Mouse (Mus musculus) forebrain, embryonic 14.5 days (tissue): ENCODE results near the gene Fam126b. TPM values are rescaled to one million over a fixed set of nuclear protein-coding genes. Genes with fewer than 3 reads are reported as not detected.
A peak's percentile ranks its signal among the peaks of the same experiment; 100 is the strongest.

Experiments
- ATAC-seq: fragments of 200-750 bp; cut with Nextera tagmentation; 2 replicates; pipeline ENCODE4 v1.8.0; 2017; ENCODE audit warnings: mild to moderate bottlenecking, moderate library complexity
- DNase-seq: peaks from one replicate; pipeline ENCODE4 v3.0.0-alpha.2; 2015; ENCODE audit warnings: low spot score
- H3K27ac ChIP-seq: fragments of 300-500 bp; sonication (generic); 2 replicates; pipeline ENCODE4 v1.5.1; 2014; ENCODE audit warnings: low read depth, mild to moderate bottlenecking, control low read depth, low read length, moderate library complexity
- H3K27me3 ChIP-seq: fragments of 300-500 bp; sonication (generic); replicated peaks from 2 replicates; pipeline ENCODE4 v1.6.1; 2014; ENCODE audit warnings: low read length, control low read depth, mixed read lengths; ENCODE audit not compliant: control insufficient read depth, insufficient read depth
- H3K36me3 ChIP-seq: fragments of 300-500 bp; sonication (generic); 2 replicates; pipeline ENCODE4 v1.6.1; 2014; ENCODE audit warnings: low read length, control low read depth; ENCODE audit not compliant: control insufficient read depth, insufficient read depth
- H3K4me1 ChIP-seq: fragments of 300-500 bp; sonication (generic); 2 replicates; pipeline ENCODE4 v1.6.1; 2014; ENCODE audit warnings: antibody characterized with exemption, low read length, control low read depth; ENCODE audit not compliant: control insufficient read depth, insufficient read depth
- H3K4me2 ChIP-seq: fragments of 300-500 bp; sonication (generic); 2 replicates; pipeline ENCODE4 v1.6.1; 2014; ENCODE audit warnings: mild to moderate bottlenecking, control low read depth, low read length
- H3K4me3 ChIP-seq: fragments of 300-500 bp; sonication (generic); 2 replicates; pipeline ENCODE4 v1.5.1; 2014; ENCODE audit warnings: low read depth, low read length, control low read depth
- H3K9ac ChIP-seq: fragments of 300-500 bp; sonication (generic); 2 replicates; pipeline ENCODE4 v1.6.1; 2014; ENCODE audit warnings: mild to moderate bottlenecking, low read length, control low read depth, moderate library complexity
- H3K9me3 ChIP-seq: fragments of 300-500 bp; sonication (generic); replicated peaks from 2 replicates; pipeline ENCODE4 v1.6.1; 2016; ENCODE audit warnings: low read length, control low read depth, mixed read lengths; ENCODE audit not compliant: control insufficient read depth
- WGBS: fragments of 180-500 bp; shearing (Covaris S2); extraction: QIAGEN DNeasy Blood & Tissue Kit; methylation state at CpG from one replicate; pipeline ENCODE4 v1.1.7; 2014; 5-methylcytosine and 5-hydroxymethylcytosine counted together
- polyA plus RNA-seq: library from polyadenylated mRNA; unstranded; fragments of >200 nt; fragmentation: Nextera tagmentation; extraction: Ambion mirVana; gene quantifications from 2 replicates; pipeline ENCODE4 v1.2.1, GENCODE M21; 2014

Gene Fam126b
- polyA plus RNA-seq, 1 experiment from 2014 or later: 10.5 TPM

GRCm38 (mm10) chr1:58585373-58586170 lies 551 bp downstream of the Fam126b start:
- H3K9me3 ChIP-seq: no peaks in the 10 kb centered on the region
- H3K4me1 ChIP-seq: peaks cover 10% of the 10 kb centered on the region
- no peaks in the 10 kb centered on the region for H3K27me3 ChIP-seq
- H3K4me2 ChIP-seq: peak overlapping the region; percentile 67
- peak overlapping the region; percentile 58 for H3K27ac ChIP-seq
- 7% methylated on average over 35 of the region's 36 CpGs for WGBS
- H3K4me3 ChIP-seq: peak overlapping the region; percentile 51
- no peaks in the 10 kb centered on the region for H3K36me3 ChIP-seq
- ATAC-seq (peak; percentile 78), DNase-seq (peak; percentile 3)
- H3K9ac ChIP-seq: peak overlapping the region; percentile 80

GRCm38 (mm10) chr1:58584271-58584670 lies 1.9 kb downstream of the Fam126b start:
- 81% methylated on average over 1 of the region's 1 CpGs for WGBS
- H3K4me3 ChIP-seq: no peak overlapping the region
- H3K9me3 ChIP-seq: no peaks in the 10 kb centered on the region
- ATAC-seq (no peak), DNase-seq (peak; percentile 29)
- no peak overlapping the region for H3K27ac ChIP-seq
- no peak overlapping the region for H3K4me2 ChIP-seq
- no peaks in the 10 kb centered on the region for H3K36me3 ChIP-seq
- no peak overlapping the region for H3K9ac ChIP-seq
- H3K4me1 ChIP-seq: peaks cover 10% of the 10 kb centered on the region
- H3K27me3 ChIP-seq: no peaks in the 10 kb centered on the region

- DNase-seq: peak; percentile 56
- no peak overlapping the region for H3K9ac ChIP-seq
- H3K36me3 ChIP-seq: no peaks in the 10 kb centered on the region
- no peak overlapping the region for H3K4me3 ChIP-seq
- H3K4me2 ChIP-seq: no peak overlapping the region
- peaks cover 10% of the 10 kb centered on the region for H3K4me1 ChIP-seq
- H3K27ac ChIP-seq: no peak overlapping the region
- no peaks in the 10 kb centered on the region for H3K9me3 ChIP-seq
- no peaks in the 10 kb centered on the region for H3K27me3 ChIP-seq
- 71% methylated on average over 1 of the region's 1 CpGs for WGBS
- ATAC-seq: no peak
Observed at GRCm38 (mm10) chr1:58582611-58583010, 3.5 kb downstream of the Fam126b start.

GRCm38 (mm10) chr1:58579179-58579578 lies 6.9 kb downstream of the Fam126b start:
- no peaks in the 10 kb centered on the region for H3K9me3 ChIP-seq
- peak; percentile 4 for DNase-seq
- 91% methylated on average over 2 of the region's 2 CpGs for WGBS

GRCm38 (mm10) chr1:58570437-58570836 lies 15.7 kb downstream of the Fam126b start:
- H3K36me3 ChIP-seq: no peaks in the 10 kb centered on the region
- no peak overlapping the region for H3K4me3 ChIP-seq
- no peak overlapping the region for H3K4me2 ChIP-seq
- no peak overlapping the region for H3K27ac ChIP-seq
- no peaks in the 10 kb centered on the region for H3K9me3 ChIP-seq
- no peaks in the 10 kb centered on the region for H3K27me3 ChIP-seq
- no peak overlapping the region for H3K9ac ChIP-seq
- no peak for DNase-seq
- no peak for ATAC-seq
- H3K4me1 ChIP-seq: no peaks in the 10 kb centered on the region
- 51% methylated on average over 4 of the region's 4 CpGs for WGBS

More at GRCm38 (mm10) chr1:58579179-58579578, 6.9 kb downstream of the Fam126b start:
- Histone ChIP-seq H3K27me3 (no peaks in the 10 kb centered on the region), H3K9ac (no peak overlapping the region), H3K36me3 (no peaks in the 10 kb centered on the region), H3K27ac (no peak overlapping the region), H3K4me3 (no peak overlapping the region), H3K4me2 (no peak overlapping the region), H3K4me1 (no peaks in the 10 kb centered on the region)
- no peak for ATAC-seq

- no peak overlapping the region for H3K4me3 ChIP-seq
- no peaks in the 10 kb centered on the region for H3K4me1 ChIP-seq
- no peak overlapping the region for H3K27ac ChIP-seq
- peak; percentile 20 for DNase-seq
- no peaks in the 10 kb centered on the region for H3K9me3 ChIP-seq
- no peak overlapping the region for H3K9ac ChIP-seq
- H3K4me2 ChIP-seq: no peak overlapping the region
- no peaks in the 10 kb centered on the region for H3K27me3 ChIP-seq
- ATAC-seq: no peak
- no peaks in the 10 kb centered on the region for H3K36me3 ChIP-seq
Observed at GRCm38 (mm10) chr1:58568456-58569130, 17.5 kb downstream of the Fam126b start.

GRCm38 (mm10) chr1:58566621-58567020 lies 19.5 kb downstream of the Fam126b start:
- Histone ChIP-seq H3K4me1 (no peaks in the 10 kb centered on the region), H3K4me3 (no peak overlapping the region), H3K36me3 (no peaks in the 10 kb centered on the region), H3K27ac (no peak overlapping the region), H3K9me3 (no peaks in the 10 kb centered on the region), H3K9ac (no peak overlapping the region), H3K27me3 (no peaks in the 10 kb centered on the region), H3K4me2 (no peak overlapping the region)
- no peak for ATAC-seq
- no peak for DNase-seq

GRCm38 (mm10) chr1:58564981-58565380 lies 21.1 kb downstream of the Fam126b start:
- WGBS: 90% methylated on average over 5 of the region's 5 CpGs
- Histone ChIP-seq H3K9ac (no peak overlapping the region), H3K27ac (no peak overlapping the region), H3K9me3 (no peaks in the 10 kb centered on the region), H3K4me1 (no peaks in the 10 kb centered on the region), H3K27me3 (no peaks in the 10 kb centered on the region), H3K4me3 (no peak overlapping the region), H3K4me2 (no peak overlapping the region), H3K36me3 (no peaks in the 10 kb centered on the region)
- ATAC-seq (no peak), DNase-seq (no peak)

GRCm38 (mm10) chr1:58562455-58562854 lies 23.7 kb downstream of the Fam126b start:
- Histone ChIP-seq H3K4me3 (no peak overlapping the region), H3K36me3 (no peaks in the 10 kb centered on the region), H3K9ac (no peak overlapping the region), H3K27ac (no peak overlapping the region), H3K27me3 (no peaks in the 10 kb centered on the region), H3K4me1 (no peaks in the 10 kb centered on the region), H3K9me3 (no peaks in the 10 kb centered on the region), H3K4me2 (no peak overlapping the region)
- DNase-seq (peak; percentile 34), ATAC-seq (no peak)
- WGBS: 85% methylated on average over 1 of the region's 1 CpGs
